Mouse (Mus musculus): ENCODE measurements around the gene Slc35c2.

Slc35c2 gene

DNA sequence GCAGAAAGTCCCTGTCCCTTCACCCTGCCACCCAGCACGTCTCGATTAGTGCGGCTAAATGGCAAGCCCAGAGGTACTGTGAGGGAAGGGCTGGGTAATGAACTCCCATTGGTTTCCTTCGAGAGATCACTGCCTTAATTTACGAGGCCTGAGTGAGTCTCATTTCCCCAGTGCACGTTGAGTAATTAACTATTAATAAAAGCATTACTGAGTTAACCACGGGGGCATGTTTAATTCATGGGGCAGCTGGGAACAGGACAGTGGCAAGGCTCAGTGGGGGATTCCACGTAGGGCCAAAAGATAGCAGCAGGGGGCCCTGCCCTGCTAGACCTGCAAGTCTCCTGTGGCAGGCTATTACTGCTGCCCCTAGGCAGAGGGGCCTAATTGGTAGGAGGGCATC is 16.3 kb downstream of the Slc35c2 start:
- DNase-seq = no peak

DNA sequence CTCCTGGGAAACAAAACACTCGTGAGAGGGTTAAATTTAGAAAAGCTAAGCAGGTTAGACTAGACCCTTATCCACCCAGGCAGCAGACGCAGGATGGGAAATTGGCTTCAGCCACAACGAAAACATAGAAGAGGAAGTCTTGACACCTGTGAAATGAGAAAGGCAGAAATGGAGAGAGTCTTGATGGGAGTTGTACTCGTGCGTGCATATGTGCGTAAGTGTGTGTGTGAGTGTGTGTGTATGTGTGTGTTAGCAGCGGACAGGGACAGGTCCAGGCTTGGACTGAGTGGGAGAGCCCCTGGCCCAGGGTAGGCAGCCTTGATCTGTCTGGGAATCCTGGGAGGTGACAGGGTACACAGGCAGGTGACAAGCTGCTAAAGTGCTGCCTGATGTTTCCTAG is 16.8 kb downstream of the Slc35c2 start:
- DNase-seq = no peak

DNA sequence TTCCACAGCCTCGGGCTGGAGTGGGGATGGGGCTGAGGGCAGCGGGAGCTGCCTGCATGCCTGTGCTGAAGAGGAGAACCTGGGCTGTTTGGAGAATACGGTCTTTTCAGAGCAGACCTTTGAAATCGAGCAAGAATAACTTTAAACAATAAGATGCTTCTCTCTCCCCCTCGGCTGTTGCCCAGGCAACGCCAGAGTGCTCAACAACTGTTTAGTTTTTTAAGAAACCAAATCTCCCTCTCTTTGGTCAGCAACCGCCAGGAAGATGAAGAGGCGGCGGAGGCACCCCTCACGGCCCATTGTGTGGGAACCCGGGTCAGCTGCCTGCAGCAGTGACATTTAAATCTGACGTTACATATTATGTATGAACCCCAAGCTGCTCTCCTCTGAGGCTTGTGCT is 20.9 kb downstream of the Slc35c2 start:
- DNase-seq = no peak

DNA sequence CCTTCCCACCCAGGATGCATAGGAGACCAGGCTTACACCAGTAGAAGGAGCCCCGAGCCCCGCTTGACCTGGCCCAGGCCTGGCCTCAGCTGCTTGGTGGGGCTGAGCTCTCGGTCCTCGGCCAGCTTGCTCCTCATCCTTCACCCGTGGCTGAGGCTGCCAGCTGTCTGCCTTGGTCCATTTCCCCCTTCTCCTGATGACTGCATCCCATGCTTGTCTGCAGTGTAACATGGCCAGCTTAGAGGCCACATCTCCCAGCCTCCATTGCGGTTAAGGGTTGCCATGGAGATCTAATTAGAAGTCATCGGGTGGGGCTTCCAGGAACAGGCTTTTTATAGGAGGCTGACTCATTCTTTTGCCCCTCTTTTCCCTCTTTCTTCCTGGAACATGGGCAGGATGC is 23.8 kb downstream of the Slc35c2 start:
- DNase-seq = no peak

DNA sequence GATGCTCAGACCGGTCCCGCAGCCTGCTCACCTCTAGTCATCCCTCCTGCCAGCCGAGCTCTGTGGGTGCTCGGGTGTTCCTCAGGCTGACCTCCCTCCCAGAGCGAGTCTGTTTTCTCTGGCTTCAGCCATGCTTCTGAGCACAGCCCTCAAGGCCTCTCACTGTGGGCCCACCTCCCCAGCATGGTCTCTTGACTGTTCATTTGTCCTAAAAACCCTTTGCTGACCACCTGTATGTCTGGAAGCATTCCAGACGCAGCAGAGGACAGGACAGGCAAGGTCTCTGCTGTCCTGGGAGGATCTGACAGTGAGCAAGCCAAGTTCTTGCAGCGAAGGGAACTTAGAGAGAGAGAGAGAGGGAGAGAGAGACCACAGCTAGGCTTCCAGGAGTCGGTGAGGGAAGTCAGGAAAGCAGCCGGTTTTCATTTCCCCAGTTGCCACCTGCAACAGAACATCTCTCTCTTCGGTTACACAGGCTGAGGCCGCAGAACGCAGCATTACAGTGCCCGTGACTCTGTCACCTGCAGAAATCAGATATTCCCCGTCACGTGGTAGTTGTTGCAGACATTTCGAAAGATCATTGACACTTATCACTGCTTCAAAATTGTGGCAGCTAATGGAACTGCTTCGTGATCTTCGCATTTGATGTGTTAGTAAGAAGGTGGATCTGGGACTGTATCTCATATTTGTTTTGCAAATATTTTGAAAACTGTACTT is 25.2 kb downstream of the Slc35c2 start:
- DNase-seq = no peak

DNA sequence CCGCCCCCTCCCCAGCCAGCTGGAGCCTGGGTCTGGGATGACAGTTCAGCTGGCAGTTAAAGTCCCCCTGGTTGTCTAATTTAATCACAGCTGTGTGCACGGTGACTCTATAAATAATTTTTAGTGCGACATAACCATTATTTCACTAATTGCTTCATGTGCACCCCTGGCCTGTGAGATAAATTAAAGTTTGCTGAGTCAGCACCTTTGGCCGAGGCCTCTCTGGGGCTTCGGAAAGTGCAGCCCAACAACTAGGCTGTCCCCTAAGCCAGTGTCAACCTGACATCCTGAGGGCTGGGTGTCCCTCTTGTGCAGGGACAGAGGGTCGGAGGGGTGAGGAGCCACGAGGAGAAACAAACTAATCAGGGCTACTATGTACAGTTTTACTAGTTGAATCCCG is 27.8 kb downstream of the Slc35c2 start:
- DNase-seq = no peak

DNA sequence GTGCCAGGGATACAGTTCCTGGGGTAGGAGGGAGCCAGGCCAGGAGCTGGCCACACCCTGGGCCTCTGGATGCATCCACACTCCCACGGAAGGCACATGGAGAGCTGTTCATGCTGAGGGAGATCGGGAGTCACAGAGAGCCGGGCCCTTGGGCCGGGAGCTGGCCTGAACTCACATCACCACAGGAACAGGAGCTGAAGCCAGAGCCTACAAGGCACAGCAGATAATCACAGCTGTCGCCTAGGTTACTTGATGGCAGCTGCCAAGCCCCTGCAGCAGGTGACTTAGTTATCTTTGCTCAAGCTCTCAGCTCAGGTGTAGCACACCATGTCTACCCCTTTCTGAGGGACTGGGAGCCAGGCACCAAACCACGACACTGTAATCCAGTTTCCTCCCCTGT is 29.3 kb downstream of the Slc35c2 start:
- no peak for DNase-seq

DNA sequence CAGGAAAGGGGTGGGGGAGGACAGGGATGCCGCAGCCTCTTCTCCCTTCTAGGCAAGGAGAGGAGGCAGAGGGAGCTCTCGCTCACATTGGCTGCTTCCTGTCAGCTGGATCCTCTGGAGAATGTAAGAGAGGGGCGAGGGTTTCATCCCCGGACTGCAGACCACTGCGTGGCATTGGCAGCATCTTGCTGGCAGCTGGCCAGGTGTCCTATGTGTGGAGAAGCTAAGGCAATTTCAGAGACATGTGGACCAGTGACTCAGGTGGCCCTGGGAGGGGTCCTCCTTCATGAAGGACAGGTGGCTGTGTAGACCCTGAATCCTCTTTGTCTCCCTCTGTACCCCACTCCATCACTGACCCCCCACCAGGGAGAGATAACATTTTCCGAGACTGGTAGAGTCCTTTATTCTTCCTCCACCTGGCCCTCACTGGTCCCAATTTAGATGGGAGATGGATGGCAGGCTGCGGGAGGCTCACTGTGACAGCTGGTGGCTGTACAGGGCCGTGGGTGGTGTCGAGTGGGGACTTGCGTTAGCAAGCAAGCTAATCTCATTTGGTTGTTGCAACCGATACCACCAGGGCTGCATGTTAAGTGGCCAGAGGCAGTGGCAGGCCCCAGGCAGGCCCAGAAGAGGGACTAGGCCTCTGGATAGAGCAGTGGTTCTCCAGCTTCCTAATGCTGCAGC is 30.4 kb downstream of the Slc35c2 start:
- no peak for DNase-seq

DNA sequence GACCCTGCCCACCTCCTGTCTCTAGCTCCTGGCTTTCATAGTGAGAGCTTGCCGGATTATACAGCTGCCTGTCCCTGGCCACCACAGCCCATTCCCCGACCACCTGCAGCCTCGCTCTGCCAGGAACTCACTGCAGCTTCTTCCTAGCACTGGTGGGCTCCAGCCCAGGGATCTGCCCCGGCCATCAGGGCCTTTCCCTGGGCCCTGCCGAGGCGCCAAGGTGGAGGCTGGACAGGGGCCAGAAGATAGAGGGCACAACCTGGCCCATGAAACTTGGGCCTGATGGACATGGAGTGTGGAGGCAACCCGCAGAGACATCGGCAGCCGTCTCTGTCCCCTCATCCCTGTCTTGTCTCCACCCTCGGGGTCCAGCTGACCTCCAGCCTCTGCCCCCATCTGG is 31.5 kb downstream of the Slc35c2 start:
- DNase-seq = no peak

DNA sequence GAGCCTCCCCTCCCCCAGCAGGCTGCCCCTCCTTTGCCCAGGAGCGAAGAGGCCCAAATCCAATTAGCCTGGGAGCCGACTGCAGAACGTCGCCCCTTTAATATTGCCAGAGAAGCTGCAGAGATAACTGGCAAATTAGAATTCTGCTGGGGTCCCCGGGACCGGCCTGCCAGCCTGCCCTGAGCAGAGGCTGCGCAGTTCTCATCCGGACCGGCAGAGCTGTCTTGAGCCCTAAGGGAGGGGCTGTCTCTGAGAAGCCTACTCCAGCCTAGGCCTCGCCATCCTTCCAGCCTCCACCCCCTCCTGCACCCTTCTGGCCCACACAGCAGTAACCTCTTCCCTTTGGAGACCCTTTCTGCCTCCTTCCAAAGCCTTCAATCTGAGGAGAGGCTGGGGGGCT is 33.8 kb downstream of the Slc35c2 start:
- DNase-seq = no peak

DNA sequence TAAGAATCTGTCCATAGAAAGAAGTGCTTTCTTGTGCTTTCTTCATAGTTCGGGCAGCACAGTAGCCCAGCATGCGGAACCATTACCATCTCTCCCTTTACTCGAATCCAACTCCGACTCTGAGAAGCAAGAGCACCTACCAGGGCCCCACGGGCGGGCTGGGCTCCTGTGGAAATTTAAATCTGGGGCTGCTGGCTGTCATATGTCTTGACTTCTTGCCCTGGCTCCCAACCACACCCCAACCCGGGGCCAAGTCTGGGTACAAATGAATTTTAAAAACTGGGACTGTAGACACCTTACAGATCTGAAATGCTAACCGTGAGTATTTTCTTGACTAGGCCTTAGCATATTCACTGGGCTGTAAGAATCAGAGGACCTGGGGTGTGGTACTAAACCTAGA is 34.4 kb downstream of the Slc35c2 start:
- DNase-seq = no peak

DNA sequence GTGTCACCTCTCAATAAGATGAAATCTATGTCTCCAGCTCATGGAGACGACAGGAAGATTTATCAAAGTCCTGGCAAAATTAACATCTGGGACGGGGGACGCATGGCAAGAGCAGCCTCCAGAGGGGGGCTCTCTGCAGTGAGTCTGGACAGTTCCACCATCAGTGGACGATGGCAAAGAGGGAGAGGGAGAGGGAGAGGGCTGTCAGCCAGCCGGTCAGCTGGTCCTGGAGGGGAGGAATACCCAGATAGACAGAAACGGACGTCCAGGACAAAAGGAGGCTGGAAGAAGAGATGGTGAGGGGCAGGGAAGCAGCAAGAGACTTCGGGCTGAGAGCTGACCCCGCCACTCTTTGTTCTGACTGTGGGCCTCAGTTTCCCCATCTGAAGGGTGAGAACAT is 34.9 kb downstream of the Slc35c2 start:
- DNase-seq = no peak

DNA sequence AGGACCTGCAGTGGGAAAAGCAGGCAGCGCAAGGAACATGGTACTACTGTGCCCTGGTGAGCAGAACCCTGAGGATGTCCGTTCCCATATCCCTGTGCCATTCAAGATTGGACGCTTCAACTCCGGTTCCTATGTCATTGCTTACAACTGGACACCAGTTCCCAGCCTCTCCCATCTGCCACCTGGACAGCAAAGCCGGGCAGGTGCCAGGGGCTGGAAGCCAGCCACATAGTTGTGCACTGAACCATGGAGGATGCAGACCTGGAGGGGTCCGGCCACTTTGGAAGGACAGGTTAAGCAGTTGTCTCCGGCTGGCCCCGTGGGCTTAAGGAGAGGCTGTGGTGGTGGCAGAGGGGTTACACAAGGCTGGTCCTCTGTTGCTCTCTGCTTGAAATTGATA is 35.3 kb downstream of the Slc35c2 start:
- DNase-seq = no peak

DNA sequence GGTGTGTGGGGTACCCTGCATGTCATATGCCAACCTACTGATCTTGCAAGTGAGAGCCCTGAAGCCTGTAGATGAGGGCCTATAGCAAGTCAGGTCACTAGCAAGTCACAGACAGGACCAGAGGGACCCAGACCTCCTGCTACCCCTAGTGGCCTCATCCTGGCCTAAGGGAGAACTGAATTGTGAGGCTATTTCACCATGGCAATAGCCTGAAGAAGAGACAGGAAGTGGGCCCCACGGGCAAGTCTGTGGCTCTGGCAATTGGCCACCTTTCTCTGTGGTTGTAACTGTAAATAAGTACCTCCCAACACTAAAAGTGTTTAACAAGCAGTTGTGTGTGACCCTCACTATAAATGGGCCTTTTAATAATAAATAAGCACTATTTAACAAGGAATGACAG is 36.8 kb downstream of the Slc35c2 start:
- no peak for DNase-seq

DNA sequence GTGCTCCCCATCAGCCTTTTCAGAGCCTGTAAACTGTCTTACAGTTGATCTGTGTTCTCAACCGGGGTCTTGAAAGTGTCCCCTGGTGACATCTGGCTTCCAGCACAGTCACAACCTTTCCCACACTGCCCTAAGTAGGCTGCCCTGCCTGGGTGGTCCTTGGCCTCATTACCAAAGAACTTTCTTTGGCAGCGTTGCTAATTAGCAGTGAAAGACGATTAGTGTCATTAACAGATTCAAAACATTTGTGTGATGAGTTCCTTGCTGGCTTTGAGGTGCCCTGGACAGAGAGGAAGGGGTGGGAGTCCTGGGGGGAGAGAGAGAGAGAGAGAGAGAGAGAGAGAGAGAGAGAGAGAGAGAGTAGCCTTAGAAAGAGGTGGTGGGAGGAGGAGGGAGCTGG is 38.7 kb downstream of the Slc35c2 start:
- DNase-seq = no peak

DNA sequence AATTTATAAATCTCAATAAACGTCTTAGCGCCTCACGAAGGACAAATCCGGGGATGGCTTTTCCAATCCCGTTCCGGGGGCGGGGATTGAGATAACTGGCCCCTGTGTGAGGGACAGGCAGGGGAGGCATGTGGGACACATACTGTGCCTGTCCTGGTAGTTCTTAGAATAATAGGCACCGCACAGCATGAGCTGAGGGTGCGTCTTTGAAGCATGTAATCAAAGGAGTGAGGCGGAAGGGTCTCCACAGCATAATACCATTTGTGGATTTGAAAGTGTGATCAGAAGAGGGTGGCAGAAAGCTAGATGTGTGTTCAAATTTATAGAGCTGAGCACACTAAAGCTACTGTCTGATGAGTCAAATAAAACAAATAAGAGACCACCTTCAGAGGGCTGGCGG is 41.3 kb downstream of the Slc35c2 start:
- no peak for DNase-seq

DNA sequence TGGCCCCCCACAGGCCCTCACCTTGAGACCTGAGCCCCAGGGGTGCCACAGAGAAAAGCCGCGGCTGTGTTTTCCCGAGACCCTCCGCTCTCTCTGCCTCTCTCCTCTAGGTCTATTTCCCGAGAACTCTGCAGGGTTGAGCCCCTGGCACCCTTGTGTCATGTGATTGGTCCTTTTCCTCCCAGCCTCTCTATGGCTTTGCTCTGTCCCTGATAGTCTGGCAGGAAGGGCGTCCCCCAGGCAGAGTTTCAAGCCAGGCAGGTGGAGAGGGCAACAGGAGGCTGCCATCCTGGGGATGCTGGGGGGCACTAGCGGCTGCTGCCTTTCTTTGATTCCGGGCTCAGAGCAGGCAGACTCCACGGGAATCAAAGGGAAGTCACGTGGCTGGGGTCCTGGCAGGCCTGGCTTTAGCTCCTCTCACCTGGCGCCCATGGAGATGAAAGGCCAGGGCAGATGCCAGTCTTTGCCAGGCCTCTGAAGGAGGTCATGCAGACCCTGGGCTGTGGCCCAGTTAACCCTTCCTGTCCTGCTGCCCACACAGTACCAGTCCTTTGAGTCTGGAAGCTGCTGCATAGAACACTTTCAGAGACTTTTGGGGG is 44.4 kb downstream of the Slc35c2 start:
- no peak for DNase-seq

DNA sequence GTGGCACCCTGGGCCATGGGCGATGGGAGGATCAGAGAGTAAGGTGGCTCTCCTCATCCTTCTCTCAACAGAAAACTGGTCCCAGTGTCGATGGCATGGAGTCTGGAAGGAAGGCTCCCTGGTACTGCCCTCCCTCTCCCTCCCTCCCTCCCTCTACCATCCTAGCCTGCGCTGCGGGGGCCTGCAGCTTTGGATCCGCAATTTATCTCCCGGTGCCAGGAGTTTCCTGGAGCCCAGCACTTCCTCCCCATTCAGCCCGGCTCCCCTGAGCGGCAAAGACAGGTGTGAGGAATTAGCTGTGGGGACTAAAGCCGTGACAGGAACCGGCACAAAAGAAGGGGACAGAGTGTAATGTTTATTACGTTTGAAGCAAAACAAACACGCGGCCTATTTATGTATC is 45.1 kb downstream of the Slc35c2 start:
- no peak for DNase-seq

DNA sequence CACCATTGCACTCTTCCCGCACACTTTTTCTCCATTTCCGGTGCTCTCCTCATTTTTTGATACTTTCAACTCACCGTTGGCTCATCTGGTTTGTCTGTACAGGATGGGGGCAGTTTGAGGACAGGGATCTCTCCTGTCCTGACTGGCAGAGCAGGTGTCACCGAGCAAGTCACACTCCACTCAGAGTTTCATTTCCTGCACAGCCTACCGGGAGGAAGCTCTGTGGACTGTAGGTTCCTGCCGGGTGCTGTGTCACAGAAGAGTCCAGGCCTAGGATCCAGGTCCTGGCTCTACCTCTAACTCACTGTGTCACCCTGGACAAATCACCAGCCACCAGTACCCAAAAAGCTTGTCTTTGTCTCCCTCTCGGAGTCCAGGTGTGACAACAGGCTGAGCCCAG is 45.9 kb downstream of the Slc35c2 start:
- no peak for DNase-seq

DNA sequence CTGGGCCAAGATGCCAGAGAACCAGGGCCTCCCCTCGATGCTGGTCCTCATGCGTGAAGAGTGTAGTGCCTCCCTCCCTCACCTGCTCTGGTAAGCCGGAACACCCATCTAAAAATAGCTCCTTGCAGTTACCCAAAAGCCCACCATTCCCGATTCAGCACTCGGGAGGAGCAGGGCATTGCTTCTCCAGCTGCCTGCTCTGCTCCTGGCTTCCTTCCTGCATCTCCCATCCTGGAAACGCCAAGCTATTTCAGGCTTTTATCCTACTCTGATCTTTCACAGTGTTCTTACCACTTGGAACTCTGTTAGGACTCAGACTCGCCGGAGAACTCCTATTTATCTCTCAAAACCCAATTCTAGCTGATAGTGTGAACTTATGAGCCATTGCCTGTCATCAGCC is 47.3 kb downstream of the Slc35c2 start:
- no peak for DNase-seq

DNA sequence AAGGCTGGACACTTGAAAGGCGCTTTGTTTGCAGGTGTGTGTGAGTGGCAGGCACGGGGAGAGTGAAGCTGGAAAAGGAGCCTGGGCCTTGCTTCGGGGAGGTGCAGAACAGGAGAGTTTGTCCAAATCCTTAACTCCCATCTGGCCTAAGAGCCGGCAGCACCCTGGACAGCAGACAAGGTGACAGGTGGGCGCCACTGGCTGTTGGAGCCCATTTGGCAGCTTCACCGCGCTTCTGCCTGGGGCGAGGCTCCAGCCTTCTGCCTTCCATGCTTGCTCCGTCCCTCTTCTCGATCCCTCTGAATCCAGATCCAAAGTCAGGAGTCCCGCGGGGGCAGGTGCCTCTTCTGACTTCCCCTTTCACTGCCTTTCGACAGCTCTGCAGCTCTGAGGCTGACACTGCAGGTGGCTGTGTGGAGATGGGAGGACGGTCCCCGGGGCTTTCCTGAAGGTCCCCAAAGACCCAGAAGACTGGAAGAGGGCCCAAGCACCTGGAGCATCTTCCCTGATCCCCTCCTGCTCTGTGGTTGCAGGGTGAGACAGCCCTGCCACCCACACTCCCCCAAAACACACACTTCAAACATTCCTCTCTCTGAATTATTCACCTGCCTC is 48.0 kb downstream of the Slc35c2 start:
- DNase-seq = no peak

DNA sequence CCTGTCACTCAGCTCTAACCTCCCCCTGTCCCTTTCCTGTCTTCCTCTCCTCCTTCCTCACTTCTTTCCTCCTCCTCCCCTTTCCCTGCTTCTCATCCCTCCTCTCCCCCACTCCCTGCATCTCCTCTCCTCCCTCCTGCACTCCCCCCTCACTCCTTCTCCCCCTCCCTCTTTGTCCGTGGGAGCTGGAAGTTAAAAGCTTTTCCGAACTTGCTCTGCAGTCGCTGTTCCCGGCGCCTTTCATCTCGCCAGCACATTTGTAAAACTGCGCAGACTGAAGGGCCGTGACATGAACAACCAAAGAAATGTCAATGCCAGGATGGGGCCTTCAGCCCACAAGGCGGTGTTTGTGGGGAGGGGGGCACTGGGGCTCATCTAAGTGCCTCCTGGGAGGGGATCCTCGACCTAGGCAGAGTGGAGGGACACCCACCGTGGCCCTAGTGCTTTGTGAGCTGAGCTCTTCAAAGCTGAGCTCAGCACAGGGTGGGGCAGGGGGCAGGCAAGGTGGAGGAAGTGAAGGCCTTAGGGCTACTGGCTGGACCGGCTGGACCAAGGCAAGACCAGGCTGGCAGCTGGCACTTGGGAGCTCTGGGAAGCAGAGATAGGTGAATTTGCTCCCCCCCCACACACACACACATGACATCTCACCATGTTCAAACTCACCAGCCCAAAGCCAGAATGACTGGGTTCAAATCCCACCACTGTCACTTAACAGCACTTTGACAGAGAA is 49.1 kb downstream of the Slc35c2 start:
- DNase-seq = no peak

DNA sequence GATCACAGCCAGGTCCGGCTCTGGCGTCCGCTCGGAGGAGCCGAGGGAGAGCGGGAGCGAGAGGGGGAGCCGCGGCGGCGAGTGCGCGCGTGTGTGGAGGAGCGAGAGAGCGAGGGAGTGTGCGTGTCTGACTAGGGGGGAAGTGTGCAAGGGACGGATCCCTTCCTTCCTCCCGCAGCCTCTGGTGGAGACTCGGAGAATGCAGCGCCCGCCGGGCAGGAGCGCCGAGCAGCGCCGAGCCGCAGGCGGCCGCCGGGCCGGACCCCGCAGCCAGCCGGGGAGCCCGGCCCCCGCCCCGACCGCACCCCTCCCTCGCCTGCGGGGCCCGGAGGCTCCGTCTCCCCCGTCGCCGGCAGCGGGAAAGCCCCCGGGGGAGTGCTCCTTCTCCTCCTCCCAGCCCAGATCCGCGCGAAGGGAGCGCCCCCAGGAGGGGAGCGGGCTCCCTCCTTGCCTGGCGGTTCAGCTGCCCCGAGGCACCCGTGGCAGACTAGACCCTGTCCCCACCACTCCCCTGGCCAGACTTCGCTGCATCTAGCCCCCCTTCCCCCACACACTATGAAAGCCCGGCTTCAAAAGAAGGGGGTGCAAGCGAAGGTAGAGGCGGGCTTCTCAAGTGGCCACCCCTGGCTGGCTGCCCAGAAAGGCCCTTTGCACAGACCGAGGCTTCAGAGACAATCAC is 52.9 kb downstream of the Slc35c2 start, which contains the start of gene Cdh22:
Gene Cdh22 (minus strand): TSS at position 241 of the 679 bp plus-strand sequence.
- DNase-seq = peak; percentile 23

Measured in thymus, postnatal 14 days (tissue).